13 mouse cellular contexts compared by ENCODE assay signal in the genomic region with DNA sequence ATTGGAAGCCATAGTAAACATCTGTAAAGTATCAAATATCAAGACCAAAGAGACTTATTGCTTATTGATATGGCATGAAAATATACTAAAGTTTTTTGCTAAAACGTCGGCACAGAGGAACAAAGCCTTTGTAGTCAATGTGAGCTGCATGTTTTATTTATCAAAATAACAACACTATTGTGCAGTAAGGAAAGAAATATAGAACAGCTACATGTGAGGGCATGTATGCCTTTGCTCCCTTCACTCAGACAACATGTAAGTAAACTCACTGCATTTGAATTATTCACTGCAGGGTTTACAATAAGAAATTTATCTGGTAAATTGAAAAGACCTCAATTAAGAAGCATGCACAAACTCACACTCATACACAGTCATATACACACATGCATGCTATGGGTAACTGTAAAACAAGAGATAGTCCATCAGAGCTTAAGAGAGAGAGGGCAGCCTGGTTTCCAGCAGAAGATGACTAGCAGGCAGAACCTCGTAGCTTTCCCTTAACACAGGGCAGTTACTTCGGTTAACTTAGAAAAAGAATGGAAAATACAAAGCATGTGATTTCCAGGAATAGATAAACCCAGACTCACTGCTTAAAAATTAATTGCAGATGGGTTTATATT.
A peak's percentile ranks its signal among the peaks of the same experiment; 100 is the strongest.
DNase-seq lines count a peak whose midpoint lies in the region; ATAC-seq and TF ChIP-seq lines count a peak whose summit lies in the region.
"Had no signal": no experiment of that assay in that cellular context is flagged by ENCODE, and none has a peak within 500 bp of the region (broad histone marks: within the 10 kb centered on the region; RNA-seq: fewer than 3 reads in every experiment).

No protein-coding gene starts in this region.

- no peaks in the 10 kb centered on the region for H3K9me3 ChIP-seq in embryonic facial prominence, embryonic 11.5 days (replicated peaks; ENCODE audit: control insufficient read depth, low read length)
- H3K9me3 ChIP-seq in hindbrain, embryonic 11.5 days (ENCODE audit: control insufficient read depth, low read length), result no peaks in the 10 kb centered on the region
- H3K9me3 ChIP-seq in midbrain, embryonic 14.5 days (ENCODE audit: control insufficient read depth, low read length), result no peaks in the 10 kb centered on the region
- H3K9me3 ChIP-seq: heart, embryonic 13.5 days; intestine, embryonic 15.5 days had no signal

- 0 out of 2 replicates have a peak overlapping the region, but pooled peaks have one; percentile 13 for H3K4me2 ChIP-seq in embryonic facial prominence, embryonic 11.5 days (ENCODE audit: low read depth, low read length)
- H3K4me2 ChIP-seq in hindbrain, embryonic 11.5 days (replicated peaks; ENCODE audit: low read depth, low read length), result peak overlapping the region; percentile 58
- peak overlapping the region; percentile 72 for H3K4me2 ChIP-seq in midbrain, embryonic 14.5 days (ENCODE audit: low read length)
- H3K4me2 ChIP-seq: heart, embryonic 13.5 days; intestine, embryonic 15.5 days had no signal

- WGBS in kidney, adult 2 months, result 39% methylated on average over 4 of the region's 4 CpGs
- WGBS in embryonic facial prominence, embryonic 11.5 days, result 22% methylated on average over 4 of the region's 4 CpGs
- 11% methylated on average over 4 of the region's 4 CpGs for whole genome bisulfite sequencing in hindbrain, embryonic 11.5 days
- WGBS in midbrain, embryonic 14.5 days, result 2% methylated on average over 4 of the region's 4 CpGs

- no peaks in the 10 kb centered on the region for H3K36me3 ChIP-seq in kidney, adult 2 months (ENCODE audit: control insufficient read depth, insufficient read depth, low read length)
- H3K36me3 ChIP-seq in embryonic facial prominence, embryonic 11.5 days (replicated peaks; ENCODE audit: control insufficient read depth, insufficient read depth, low read depth, low read length), result no peaks in the 10 kb centered on the region
- no peaks in the 10 kb centered on the region for H3K36me3 ChIP-seq in hindbrain, embryonic 11.5 days (ENCODE audit: control insufficient read depth, insufficient read depth, low read length)
- no peaks in the 10 kb centered on the region for H3K36me3 ChIP-seq in midbrain, embryonic 14.5 days (ENCODE audit: control insufficient read depth, insufficient read depth, low read length)
- H3K36me3 ChIP-seq: heart, embryonic 13.5 days; intestine, embryonic 15.5 days had no signal

- no peak for ATAC-seq in embryonic facial prominence, embryonic 11.5 days (replicated peaks; ENCODE audit: insufficient number of reproducible peaks, low FRiP score, low TSS enrichment, low read depth)
- ATAC-seq in hindbrain, embryonic 11.5 days (ENCODE audit: low FRiP score), result no peak
- ATAC-seq in midbrain, embryonic 14.5 days (ENCODE audit: low FRiP score, low TSS enrichment), result no peak
- ATAC-seq in megakaryocyte-erythroid progenitor cell, adult 5-6 weeks (replicated peaks; ENCODE audit: low FRiP score, low TSS enrichment, poor library complexity, severe bottlenecking), result no peak
- ATAC-seq: intestine, embryonic 15.5 days had no signal

- H3K4me3 ChIP-seq in kidney, adult 2 months (ENCODE audit: insufficient read depth, low read depth, low read length), result no peak overlapping the region
- no peak overlapping the region for H3K4me3 ChIP-seq in embryonic facial prominence, embryonic 11.5 days (ENCODE audit: low read depth, low read length)
- peak overlapping the region; percentile 53 for H3K4me3 ChIP-seq in hindbrain, embryonic 11.5 days (ENCODE audit: low read depth, low read length)
- peak overlapping the region; percentile 56 for H3K4me3 ChIP-seq in midbrain, embryonic 14.5 days (replicated peaks; ENCODE audit: low read depth, low read length)
- H3K4me3 ChIP-seq: heart, embryonic 13.5 days; intestine, embryonic 15.5 days had no signal

- no peak for TF ChIP-seq POLR2A in kidney, adult 2 months (IDR thresholded peaks at IDR 0.05; ENCODE audit: low read depth, low read length)

- no peak overlapping the region; the same call in 1 of the 2 replicates for H3K9ac ChIP-seq in embryonic facial prominence, embryonic 11.5 days (replicated peaks; ENCODE audit: low read length)
- peak overlapping the region; percentile 92 for H3K9ac ChIP-seq in hindbrain, embryonic 11.5 days (ENCODE audit: low read depth, low read length)
- H3K9ac ChIP-seq in midbrain, embryonic 14.5 days (replicated peaks; ENCODE audit: low read length), result peak overlapping the region; percentile 91
- H3K9ac ChIP-seq: heart, embryonic 13.5 days; intestine, embryonic 15.5 days; liver, embryonic 14.5 days had no signal

- DNase-seq in kidney, adult 2 months, result peak; percentile 67
- DNase-seq in kidney, adult 11 months, result no peak
- no peak for DNase-seq in embryonic facial prominence, embryonic 11.5 days (ENCODE audit: low spot score)
- DNase-seq in hindbrain, embryonic 11.5 days (ENCODE audit: low spot score), result no peak
- peak; percentile 67 for DNase-seq in midbrain, embryonic 14.5 days
- DNase-seq in lung, postnatal 4 days, result no peak
- DNase-seq in heart, adult 11 months, result no peak
- DNase-seq: lung, postnatal 36 days; right cerebral cortex, postnatal 4 days had no signal

- H3K27ac ChIP-seq in kidney, adult 2 months (ENCODE audit: insufficient read depth, low read depth, low read length), result peak overlapping the region; percentile 31; the same call in 1 of the 2 replicates
- no peak overlapping the region for H3K27ac ChIP-seq in embryonic facial prominence, embryonic 11.5 days (replicated peaks; ENCODE audit: low read depth, low read length)
- peak overlapping the region; percentile 94 for H3K27ac ChIP-seq in hindbrain, embryonic 11.5 days (ENCODE audit: low read depth, low read length)
- peak overlapping the region; percentile 96 for H3K27ac ChIP-seq in midbrain, embryonic 14.5 days (replicated peaks; ENCODE audit: low read depth, low read length)
- H3K27ac ChIP-seq: heart, embryonic 13.5 days; intestine, embryonic 15.5 days; liver, embryonic 14.5 days had no signal

- peaks cover 7% of the 10 kb centered on the region; the same call in 1 of the 2 replicates for H3K4me1 ChIP-seq in kidney, adult 2 months (ENCODE audit: control insufficient read depth, insufficient read depth, low read length)
- no peaks in the 10 kb centered on the region for H3K4me1 ChIP-seq in embryonic facial prominence, embryonic 11.5 days (ENCODE audit: control insufficient read depth, insufficient read depth, low read length)
- H3K4me1 ChIP-seq in hindbrain, embryonic 11.5 days (replicated peaks; ENCODE audit: control insufficient read depth, insufficient read depth, low read length), result no peaks in the 10 kb centered on the region
- H3K4me1 ChIP-seq in midbrain, embryonic 14.5 days (ENCODE audit: control insufficient read depth, insufficient read depth, low read length), result 0 out of 2 replicates have a peak, but pooled peaks cover 3% of the 10 kb centered on the region
- H3K4me1 ChIP-seq: intestine, embryonic 15.5 days had no signal

- no peak for TF ChIP-seq CTCF in kidney, adult 2 months (conservative IDR thresholded peaks at IDR 0.05; ENCODE audit: insufficient read depth, insufficient read length, low read depth, low read length)

- H3K27me3 ChIP-seq in kidney, adult 2 months (replicated peaks; ENCODE audit: control insufficient read depth, insufficient read depth, low read length), result no peaks in the 10 kb centered on the region
- no peaks in the 10 kb centered on the region for H3K27me3 ChIP-seq in embryonic facial prominence, embryonic 11.5 days (ENCODE audit: control insufficient read depth, insufficient read depth, low read length)
- H3K27me3 ChIP-seq in hindbrain, embryonic 11.5 days (ENCODE audit: control insufficient read depth, insufficient read depth, low read length), result no peaks in the 10 kb centered on the region
- H3K27me3 ChIP-seq in midbrain, embryonic 14.5 days (ENCODE audit: control insufficient read depth, insufficient read depth, low read length), result no peaks in the 10 kb centered on the region
- H3K27me3 ChIP-seq: heart, embryonic 13.5 days; intestine, embryonic 15.5 days had no signal

Comparison
In these comparisons a context has a peak if more than half of its experiments do, and no peak if none do; other contexts are left out.
1. DNase-seq: peak in kidney, adult 2 months (single experiment) and midbrain, embryonic 14.5 days (single experiment); none in kidney, adult 11 months (single experiment), embryonic facial prominence, embryonic 11.5 days (single experiment), hindbrain, embryonic 11.5 days (single experiment), lung, postnatal 4 days (0 of 2) and heart, adult 11 months (single experiment).
2. H3K4me3 ChIP-seq: peak in hindbrain, embryonic 11.5 days (single experiment) and midbrain, embryonic 14.5 days (single experiment); none in kidney, adult 2 months (single experiment) and embryonic facial prominence, embryonic 11.5 days (single experiment).
3. H3K4me2 ChIP-seq: peak in every context shown above with its lines; median percentile 72 in midbrain, embryonic 14.5 days; 58 in hindbrain, embryonic 11.5 days; 13 in embryonic facial prominence, embryonic 11.5 days.